Mouse (Mus musculus): ENCODE measurements at regions not wholly inside any gene's neighbourhood (a gene's known extent, or its start where the extent isn't known, plus 50 kb on each side); places are given as distances from the start of the nearest gene placed in this dataset.

DNA sequence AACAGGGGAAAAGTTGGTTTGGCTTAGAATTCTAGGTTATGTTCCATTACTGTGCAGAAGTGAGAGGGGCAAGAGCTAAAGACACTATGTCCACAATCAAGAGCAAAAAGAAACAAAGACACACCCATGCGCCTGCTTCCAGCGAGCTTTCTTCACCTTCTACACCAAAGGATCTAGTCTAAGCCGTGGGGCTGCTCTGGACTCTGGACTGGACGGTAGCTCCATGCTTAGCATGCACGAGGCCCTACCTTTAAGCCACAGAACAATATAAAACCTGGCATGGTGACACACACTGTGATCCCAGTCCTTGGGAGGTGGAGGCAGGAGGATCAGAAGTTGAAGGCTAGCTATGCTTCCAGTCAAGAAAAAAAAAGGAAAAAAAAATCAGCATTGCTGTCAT is 73.0 kb upstream of the Pias1 start:
- peak; percentile 81 for ATAC-seq
- Histone ChIP-seq H3K9me3 (ENCODE audit: control insufficient read depth) (no peaks in the 10 kb centered on the region), H3K4me1 (replicated peaks; ENCODE audit: control insufficient read depth, insufficient read depth, low read length) (peaks cover 18% of the 10 kb centered on the region; the same call in 1 of the 2 replicates), H3K4me2 (replicated peaks; ENCODE audit: low read depth) (no peak overlapping the region), H3K4me3 (ENCODE audit: low read depth, low read length) (no peak overlapping the region), H3K36me3 (ENCODE audit: control insufficient read depth, insufficient read depth) (no peaks in the 10 kb centered on the region), H3K27ac (ENCODE audit: low read depth, low read length) (no peak overlapping the region), H3K27me3 (replicated peaks; ENCODE audit: control insufficient read depth, insufficient read depth, low read length) (no peaks in the 10 kb centered on the region), H3K9ac (ENCODE audit: low read depth, low read length) (no peak overlapping the region)
- WGBS: 48% methylated on average over 5 of the region's 5 CpGs
- TF ChIP-seq CTCF (IDR thresholded peaks at IDR 0.05; ENCODE audit: low read depth): no peak

DNA sequence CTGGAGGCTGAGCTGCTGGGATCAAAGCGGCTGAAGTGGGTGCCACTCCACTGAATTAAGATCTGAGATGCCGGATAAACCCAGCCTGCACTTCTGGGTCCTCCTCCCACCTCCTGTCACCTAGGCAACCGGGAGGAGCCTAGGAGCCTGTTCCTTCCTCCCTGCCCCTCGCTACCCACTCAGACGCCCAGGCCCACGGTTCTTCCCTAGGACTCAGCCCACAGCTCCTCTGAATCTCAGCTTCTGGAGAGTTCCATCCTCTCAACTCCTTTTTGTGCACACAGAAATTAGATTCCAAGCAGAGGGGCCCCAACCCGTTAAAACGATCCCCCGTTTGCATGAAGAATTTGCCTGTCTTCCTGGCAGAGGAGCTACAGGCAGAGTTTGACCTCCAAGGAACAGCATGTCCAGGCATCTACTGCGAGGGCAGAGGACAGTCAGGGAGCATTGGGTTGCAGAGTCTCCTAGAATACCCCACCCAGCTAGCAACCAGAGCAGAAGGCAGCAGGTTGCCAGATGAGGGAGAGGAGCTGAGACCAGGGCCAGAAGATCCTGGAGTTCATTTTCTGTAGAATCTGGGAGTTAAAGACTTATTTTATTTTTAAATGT is 71.6 kb upstream of the Pias1 start:
- ATAC-seq: no peak
- H3K9me3 ChIP-seq (ENCODE audit: control insufficient read depth): no peaks in the 10 kb centered on the region
- H3K9ac ChIP-seq (ENCODE audit: low read depth, low read length): no peak overlapping the region
- peaks cover 18% of the 10 kb centered on the region; the same call in 1 of the 2 replicates for H3K4me1 ChIP-seq (replicated peaks; ENCODE audit: control insufficient read depth, insufficient read depth, low read length)
- H3K27ac ChIP-seq (ENCODE audit: low read depth, low read length): 0 out of 2 replicates have a peak overlapping the region, but pooled peaks have one; percentile 28
- H3K27me3 ChIP-seq (replicated peaks; ENCODE audit: control insufficient read depth, insufficient read depth, low read length): no peaks in the 10 kb centered on the region
- no peaks in the 10 kb centered on the region for H3K36me3 ChIP-seq (ENCODE audit: control insufficient read depth, insufficient read depth)
- WGBS: 11% methylated on average over 10 of the region's 10 CpGs
- TF ChIP-seq CTCF (IDR thresholded peaks at IDR 0.05; ENCODE audit: low read depth): no peak
- H3K4me2 ChIP-seq (replicated peaks; ENCODE audit: low read depth): peak overlapping the region; percentile 46
- H3K4me3 ChIP-seq (ENCODE audit: low read depth, low read length): 0 out of 2 replicates have a peak overlapping the region, but pooled peaks have one; percentile 5

DNA sequence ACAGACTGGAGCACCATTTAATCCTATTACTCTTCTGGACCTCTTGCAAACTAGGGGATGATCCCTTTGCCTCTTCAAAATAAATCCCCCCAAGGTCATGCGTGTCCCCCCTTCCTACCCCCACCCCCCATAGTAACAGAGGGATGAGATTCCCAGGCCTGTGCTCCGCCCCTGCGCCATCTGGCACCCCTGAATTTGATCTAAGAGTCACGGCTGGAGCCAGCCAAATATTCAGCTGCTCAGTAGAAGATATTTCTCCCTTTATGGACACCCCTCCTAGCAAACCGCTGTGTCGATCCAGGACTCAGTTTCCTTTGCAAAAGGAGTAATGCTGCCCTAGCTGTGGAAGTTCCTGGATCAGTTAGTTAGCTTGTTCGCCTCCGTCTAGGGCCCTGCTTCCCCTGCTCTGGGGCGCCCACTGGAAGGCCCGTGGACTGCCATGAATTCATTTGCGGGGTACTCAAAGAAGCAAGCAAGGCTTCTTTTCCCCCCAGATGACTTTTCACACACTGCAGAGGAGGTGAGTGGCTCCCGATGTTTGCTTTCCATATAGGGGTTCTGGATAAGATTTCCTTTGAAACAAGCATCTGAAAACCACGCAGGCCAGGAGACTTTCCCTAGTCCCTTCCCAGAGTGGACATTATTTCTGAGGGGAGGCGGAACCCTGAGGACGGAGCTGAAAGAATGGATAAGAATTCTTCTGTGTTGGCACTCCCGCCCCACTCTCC is 70.9 kb upstream of the Pias1 start:
- peak overlapping the region; percentile 46 for H3K4me2 ChIP-seq (replicated peaks; ENCODE audit: low read depth)
- ATAC-seq: no peak
- H3K9ac ChIP-seq (ENCODE audit: low read depth, low read length): peak overlapping the region; percentile 34; the same call in 1 of the 2 replicates
- no peaks in the 10 kb centered on the region for H3K9me3 ChIP-seq (ENCODE audit: control insufficient read depth)
- 0 out of 2 replicates have a peak, but pooled peaks cover 14% of the 10 kb centered on the region for H3K4me1 ChIP-seq (replicated peaks; ENCODE audit: control insufficient read depth, insufficient read depth, low read length)
- WGBS: 49% methylated on average over 16 of the region's 16 CpGs
- H3K4me3 ChIP-seq (ENCODE audit: low read depth, low read length): 0 out of 2 replicates have a peak overlapping the region, but pooled peaks have one; percentile 5
- H3K27ac ChIP-seq (ENCODE audit: low read depth, low read length): 0 out of 2 replicates have a peak overlapping the region, but pooled peaks have one; percentile 28
- H3K27me3 ChIP-seq (replicated peaks; ENCODE audit: control insufficient read depth, insufficient read depth, low read length): no peaks in the 10 kb centered on the region
- no peak for TF ChIP-seq CTCF (IDR thresholded peaks at IDR 0.05; ENCODE audit: low read depth)
- no peaks in the 10 kb centered on the region for H3K36me3 ChIP-seq (ENCODE audit: control insufficient read depth, insufficient read depth)

DNA sequence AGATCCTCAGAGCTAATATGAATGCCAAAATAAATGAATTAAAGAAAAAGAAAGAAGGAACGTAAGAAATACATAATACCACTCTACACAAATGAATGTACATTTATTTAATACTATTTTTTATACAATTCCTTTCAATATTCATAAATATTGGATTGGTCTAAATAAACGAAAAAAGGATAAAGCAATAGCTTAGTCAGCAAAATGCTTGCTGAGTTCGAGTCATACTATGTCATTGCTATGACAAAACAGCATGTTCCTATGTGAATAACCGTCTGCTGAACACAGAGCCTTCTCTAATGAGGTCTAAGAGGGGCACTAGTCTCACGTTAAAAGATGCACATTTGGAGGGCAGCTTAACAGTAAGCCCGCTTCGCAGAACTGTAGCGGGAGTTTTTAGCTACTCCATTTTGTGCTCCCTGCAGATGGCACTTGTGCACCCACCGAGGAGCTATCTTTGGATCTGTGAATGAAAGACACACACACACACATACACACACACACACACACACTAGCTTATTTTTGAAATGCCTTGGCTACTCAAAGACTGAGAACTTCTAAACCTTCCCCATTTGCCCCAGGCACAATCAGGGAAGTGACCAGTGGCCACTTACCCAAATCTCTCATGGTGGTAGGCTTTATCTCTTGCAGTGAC is 69.1 kb upstream of the Pias1 start:
- ATAC-seq: no peak
- no peak overlapping the region for H3K9ac ChIP-seq (ENCODE audit: low read depth, low read length)
- H3K4me3 ChIP-seq (ENCODE audit: low read depth, low read length): no peak overlapping the region
- H3K9me3 ChIP-seq (ENCODE audit: control insufficient read depth): no peaks in the 10 kb centered on the region
- no peaks in the 10 kb centered on the region for H3K27me3 ChIP-seq (replicated peaks; ENCODE audit: control insufficient read depth, insufficient read depth, low read length)
- 87% methylated on average over 9 of the region's 9 CpGs for WGBS
- no peak overlapping the region for H3K27ac ChIP-seq (ENCODE audit: low read depth, low read length)
- H3K4me2 ChIP-seq (replicated peaks; ENCODE audit: low read depth): no peak overlapping the region
- H3K4me1 ChIP-seq (replicated peaks; ENCODE audit: control insufficient read depth, insufficient read depth, low read length): 0 out of 2 replicates have a peak, but pooled peaks cover 14% of the 10 kb centered on the region
- no peaks in the 10 kb centered on the region for H3K36me3 ChIP-seq (ENCODE audit: control insufficient read depth, insufficient read depth)
- TF ChIP-seq CTCF (IDR thresholded peaks at IDR 0.05; ENCODE audit: low read depth): no peak

DNA sequence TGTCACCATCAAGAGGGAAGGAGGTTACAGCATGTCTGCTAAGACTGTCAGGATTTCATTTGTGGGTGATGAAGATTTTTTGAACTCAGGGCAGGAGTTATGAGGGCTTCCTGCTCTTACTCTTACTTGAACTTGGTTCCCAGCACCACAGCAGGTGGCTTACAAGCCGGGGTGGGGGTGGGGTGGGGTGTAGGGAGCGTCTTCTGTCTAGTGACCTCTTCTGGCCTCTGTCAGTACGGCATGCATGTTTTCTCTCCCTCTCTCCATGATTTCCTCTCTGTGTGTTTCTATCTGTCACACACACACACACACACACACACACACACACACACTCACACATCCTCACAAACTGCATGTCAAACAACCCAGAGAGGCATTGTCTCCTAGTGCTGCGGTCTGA is 64.5 kb upstream of the Pias1 start:
- Histone ChIP-seq H3K27ac (ENCODE audit: low read depth, low read length) (no peak overlapping the region), H3K9ac (ENCODE audit: low read depth, low read length) (no peak overlapping the region), H3K4me3 (ENCODE audit: low read depth, low read length) (no peak overlapping the region), H3K27me3 (replicated peaks; ENCODE audit: control insufficient read depth, insufficient read depth, low read length) (no peaks in the 10 kb centered on the region), H3K9me3 (ENCODE audit: control insufficient read depth) (no peaks in the 10 kb centered on the region), H3K36me3 (ENCODE audit: control insufficient read depth, insufficient read depth) (no peaks in the 10 kb centered on the region), H3K4me1 (replicated peaks; ENCODE audit: control insufficient read depth, insufficient read depth, low read length) (no peaks in the 10 kb centered on the region), H3K4me2 (replicated peaks; ENCODE audit: low read depth) (no peak overlapping the region)
- ATAC-seq: no peak
- TF ChIP-seq CTCF (IDR thresholded peaks at IDR 0.05; ENCODE audit: low read depth): peak; percentile 35; the same call in 1 of the 2 replicates
- 67% methylated on average over 4 of the region's 4 CpGs for WGBS

DNA sequence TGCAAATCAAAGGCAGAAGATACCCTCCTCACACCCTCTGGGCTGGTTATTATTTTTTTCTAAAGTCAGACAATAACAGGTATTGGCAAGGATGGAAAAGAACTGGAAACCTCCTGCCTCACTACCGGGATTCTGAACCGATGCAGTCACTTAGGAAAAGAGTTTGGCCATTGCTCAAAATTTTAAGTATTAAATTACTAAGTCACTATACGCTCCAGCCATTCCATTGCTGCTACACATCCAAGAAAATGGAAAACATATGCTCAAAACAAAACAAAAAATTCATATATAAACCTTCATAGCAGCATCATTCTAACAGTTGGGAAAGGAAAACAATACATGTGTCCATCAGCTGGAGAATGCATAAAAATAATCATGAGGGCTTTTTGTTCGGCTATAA is 63.9 kb upstream of the Pias1 start:
- no peak overlapping the region for H3K27ac ChIP-seq (ENCODE audit: low read depth, low read length)
- no peaks in the 10 kb centered on the region for H3K9me3 ChIP-seq (ENCODE audit: control insufficient read depth)
- no peaks in the 10 kb centered on the region for H3K27me3 ChIP-seq (replicated peaks; ENCODE audit: control insufficient read depth, insufficient read depth, low read length)
- no peak for ATAC-seq
- no peak for TF ChIP-seq CTCF (IDR thresholded peaks at IDR 0.05; ENCODE audit: low read depth)
- 71% methylated on average over 4 of the region's 4 CpGs for WGBS
- H3K4me1 ChIP-seq (replicated peaks; ENCODE audit: control insufficient read depth, insufficient read depth, low read length): no peaks in the 10 kb centered on the region
- no peak overlapping the region for H3K9ac ChIP-seq (ENCODE audit: low read depth, low read length)
- no peak overlapping the region for H3K4me3 ChIP-seq (ENCODE audit: low read depth, low read length)
- H3K4me2 ChIP-seq (replicated peaks; ENCODE audit: low read depth): no peak overlapping the region
- H3K36me3 ChIP-seq (ENCODE audit: control insufficient read depth, insufficient read depth): no peaks in the 10 kb centered on the region

Data from intestine, postnatal 0 days (tissue).